Mouse (Mus musculus) stomach, postnatal 0 days (tissue): ENCODE measurements around the gene Hook2.

Experiments used
- CTCF ChIP-seq: IDR thresholded peaks from 2 replicates; pipeline ENCODE4 v1.5.1; 2016; ENCODE audit warnings: antibody characterized with exemption, low read depth, mild to moderate bottlenecking, moderate library complexity
- EP300 ChIP-seq: optimal IDR thresholded peaks from 2 replicates; pipeline ENCODE3; 2016; ENCODE audit warnings: antibody characterized with exemption

GRCm38 (mm10) chr8:84947241-84947545, 43.2 kb upstream of the Hook2 start:
- TF ChIP-seq CTCF (no peak), EP300 (no peak)
